Mouse (Mus musculus): ENCODE measurements around the gene Krtap11-1. TPM values are rescaled to one million over a fixed set of nuclear protein-coding genes. Genes with fewer than 3 reads are reported as not detected.

The Krtap11-1 gene
- polyA plus RNA-seq, 1 experiment from 2014 or later: not detected

DNA sequence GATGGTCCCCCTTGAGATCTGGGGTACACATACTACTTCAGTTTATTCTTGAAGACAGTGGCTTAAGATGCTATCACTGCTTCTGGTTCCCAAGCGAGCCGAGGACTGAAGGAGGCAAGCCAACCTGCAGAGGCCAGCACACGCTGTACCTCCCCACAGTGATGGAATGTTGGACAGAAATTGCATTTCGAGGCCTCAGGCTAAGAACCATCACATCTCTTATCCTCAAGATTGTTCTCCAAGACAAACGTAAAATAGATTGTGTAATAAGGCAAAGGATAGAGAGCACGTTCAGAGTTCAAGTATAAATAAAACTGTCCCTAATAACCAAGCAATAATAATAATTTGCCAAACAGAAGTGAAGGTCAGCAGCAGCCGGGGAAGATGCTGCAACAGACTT lies 2.8 kb downstream of the Krtap11-1 start:
- no peak overlapping the region for H3K4me2 ChIP-seq (replicated peaks)
- 81% methylated on average over 7 of the region's 7 CpGs for WGBS
- ATAC-seq (ENCODE audit: insufficient number of reproducible peaks, insufficient read depth, low FRiP score, low TSS enrichment): no peak

DNA sequence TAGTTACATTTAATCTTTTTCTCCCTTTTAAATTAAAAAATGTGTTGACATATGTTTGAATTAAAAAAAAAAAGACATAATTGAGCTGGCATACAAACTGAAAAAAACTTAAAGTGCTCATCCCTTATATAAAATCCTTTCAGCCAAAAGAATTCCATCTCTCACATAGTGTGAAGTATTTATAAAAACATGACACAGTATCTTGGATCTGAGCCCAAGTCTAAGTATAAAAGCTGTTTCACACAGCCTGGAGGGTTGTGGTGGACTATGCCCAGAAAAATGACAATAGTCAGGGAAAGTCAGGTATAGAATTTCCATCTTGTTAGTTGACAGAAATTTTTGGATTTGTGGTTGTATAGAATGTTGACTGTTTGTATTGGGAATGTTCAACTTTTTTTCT lies 20.7 kb downstream of the Krtap11-1 start:
- ATAC-seq (ENCODE audit: insufficient number of reproducible peaks, insufficient read depth, low FRiP score, low TSS enrichment): no peak

More for the DNA sequence above, 2.8 kb downstream of the Krtap11-1 start:
- no peak overlapping the region for H3K4me3 ChIP-seq
- H3K27ac ChIP-seq: no peak overlapping the region
- H3K9me3 ChIP-seq: no peaks in the 10 kb centered on the region
- no peaks in the 10 kb centered on the region for H3K36me3 ChIP-seq
- no peaks in the 10 kb centered on the region for H3K27me3 ChIP-seq
- no peaks in the 10 kb centered on the region for H3K4me1 ChIP-seq
- H3K9ac ChIP-seq: no peak overlapping the region

DNA sequence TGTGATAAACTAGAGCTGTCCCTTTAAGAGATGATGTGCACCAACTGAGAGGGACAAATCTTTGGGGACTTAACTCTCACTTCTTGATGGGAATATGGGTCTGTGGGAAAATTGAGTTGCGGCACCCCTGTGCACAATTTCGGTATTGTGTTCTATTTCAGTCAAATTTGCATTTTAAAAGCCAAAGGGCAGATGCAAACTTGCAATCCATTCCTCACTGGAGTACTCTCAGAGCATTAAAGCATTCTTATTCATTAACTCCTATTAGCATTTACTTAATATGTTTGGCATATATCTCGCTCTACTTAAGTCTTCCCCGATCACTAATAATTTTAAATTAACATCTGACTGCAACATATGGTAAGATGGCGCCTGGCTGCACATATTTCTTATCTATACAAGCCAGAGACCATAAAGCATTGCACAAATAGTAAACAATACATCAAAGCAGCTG lies 32.9 kb downstream of the Krtap11-1 start:
- no peak for ATAC-seq (ENCODE audit: insufficient number of reproducible peaks, insufficient read depth, low FRiP score, low TSS enrichment)
- WGBS: 71% methylated on average over 5 of the region's 5 CpGs
- Histone ChIP-seq H3K9me3 (no peaks in the 10 kb centered on the region), H3K36me3 (no peaks in the 10 kb centered on the region), H3K4me2 (replicated peaks) (no peak overlapping the region), H3K27ac (no peak overlapping the region), H3K27me3 (no peaks in the 10 kb centered on the region), H3K4me1 (no peaks in the 10 kb centered on the region), H3K4me3 (no peak overlapping the region), H3K9ac (no peak overlapping the region)

More for the DNA sequence above, 20.7 kb downstream of the Krtap11-1 start:
- H3K36me3 ChIP-seq: no peaks in the 10 kb centered on the region
- no peak overlapping the region for H3K27ac ChIP-seq
- no peaks in the 10 kb centered on the region for H3K9me3 ChIP-seq
- no peak overlapping the region for H3K4me3 ChIP-seq
- H3K9ac ChIP-seq: no peak overlapping the region
- H3K4me2 ChIP-seq (replicated peaks): no peak overlapping the region
- no peaks in the 10 kb centered on the region for H3K4me1 ChIP-seq
- no peaks in the 10 kb centered on the region for H3K27me3 ChIP-seq

DNA sequence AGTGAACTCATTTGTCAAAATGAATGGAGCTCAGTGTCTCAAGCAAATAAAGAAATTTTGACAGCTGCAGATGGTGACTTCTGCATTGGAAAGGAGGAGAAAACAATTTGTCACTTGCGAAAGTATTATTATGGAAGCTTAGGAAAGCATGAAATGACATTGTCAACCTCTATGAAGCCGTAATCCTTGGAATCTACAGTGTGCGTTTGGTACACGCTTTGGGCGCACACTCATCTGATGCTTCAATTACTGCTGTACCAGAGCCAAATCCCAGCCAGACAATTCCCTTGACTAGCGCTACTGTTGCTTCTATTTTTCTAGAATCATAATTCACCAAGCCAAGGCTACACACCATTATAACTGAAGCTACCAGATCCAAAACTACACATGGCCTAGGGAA lies 33.6 kb downstream of the Krtap11-1 start:
- H3K9me3 ChIP-seq: no peaks in the 10 kb centered on the region
- ATAC-seq (ENCODE audit: insufficient number of reproducible peaks, insufficient read depth, low FRiP score, low TSS enrichment): no peak
- H3K9ac ChIP-seq: no peak overlapping the region
- H3K27ac ChIP-seq: no peak overlapping the region
- 94% methylated on average over 6 of the region's 6 CpGs for WGBS
- no peaks in the 10 kb centered on the region for H3K36me3 ChIP-seq
- H3K4me1 ChIP-seq: no peaks in the 10 kb centered on the region
- no peaks in the 10 kb centered on the region for H3K27me3 ChIP-seq
- no peak overlapping the region for H3K4me3 ChIP-seq
- H3K4me2 ChIP-seq (replicated peaks): no peak overlapping the region

DNA sequence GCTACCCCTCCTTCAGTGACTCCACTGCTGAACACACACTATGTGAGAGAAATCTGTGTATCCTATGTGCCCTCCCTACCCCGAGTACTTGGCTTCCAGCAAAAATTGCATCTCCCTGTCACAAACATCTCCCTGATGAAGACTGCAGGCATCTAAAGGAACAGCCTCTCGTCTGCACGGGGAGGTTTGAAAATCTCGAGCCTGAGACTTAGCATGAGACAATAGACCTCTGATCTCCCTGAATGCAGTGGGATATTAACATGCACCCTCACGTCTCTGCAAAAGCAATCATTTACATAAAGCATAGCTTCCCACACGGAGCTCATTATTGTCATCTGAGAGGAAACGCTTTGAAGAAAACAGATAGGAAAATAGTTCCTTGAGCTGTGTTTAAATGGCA lies 40.4 kb downstream of the Krtap11-1 start:
- H3K4me2 ChIP-seq (replicated peaks): no peak overlapping the region
- ATAC-seq (ENCODE audit: insufficient number of reproducible peaks, insufficient read depth, low FRiP score, low TSS enrichment): no peak

DNA sequence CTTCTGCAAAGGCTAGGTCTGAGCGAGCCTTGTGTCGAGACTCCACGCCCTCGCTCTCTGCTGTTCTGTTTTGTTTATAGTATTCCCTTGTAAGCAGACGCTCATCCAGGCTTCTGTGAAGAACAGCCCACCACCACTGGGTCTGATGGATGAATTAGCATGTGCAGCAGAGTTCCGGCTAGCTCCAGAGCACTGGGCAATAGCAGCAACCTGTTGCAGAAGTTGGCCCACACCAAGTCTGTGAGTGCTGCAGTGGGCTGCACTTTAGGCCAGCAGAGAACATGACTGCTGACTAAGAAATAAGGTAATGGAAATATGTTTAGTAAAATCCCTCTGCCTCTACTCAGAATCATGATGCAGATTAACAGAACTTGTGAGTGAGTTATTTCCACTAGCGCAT lies 41.1 kb downstream of the Krtap11-1 start:
- no peaks in the 10 kb centered on the region for H3K36me3 ChIP-seq
- no peak overlapping the region for H3K27ac ChIP-seq
- ATAC-seq (ENCODE audit: insufficient number of reproducible peaks, insufficient read depth, low FRiP score, low TSS enrichment): no peak
- no peaks in the 10 kb centered on the region for H3K4me1 ChIP-seq
- H3K9ac ChIP-seq: no peak overlapping the region
- no peak overlapping the region for H3K4me2 ChIP-seq (replicated peaks)
- 74% methylated on average over 7 of the region's 7 CpGs for WGBS
- H3K4me3 ChIP-seq: no peak overlapping the region
- no peaks in the 10 kb centered on the region for H3K9me3 ChIP-seq
- H3K27me3 ChIP-seq: no peaks in the 10 kb centered on the region

More for the DNA sequence above, 40.4 kb downstream of the Krtap11-1 start:
- H3K4me3 ChIP-seq: no peak overlapping the region
- H3K27ac ChIP-seq: no peak overlapping the region
- no peaks in the 10 kb centered on the region for H3K9me3 ChIP-seq
- no peak overlapping the region for H3K9ac ChIP-seq
- H3K36me3 ChIP-seq: no peaks in the 10 kb centered on the region
- WGBS: 36% methylated on average over 7 of the region's 7 CpGs
- no peaks in the 10 kb centered on the region for H3K27me3 ChIP-seq
- no peaks in the 10 kb centered on the region for H3K4me1 ChIP-seq

DNA sequence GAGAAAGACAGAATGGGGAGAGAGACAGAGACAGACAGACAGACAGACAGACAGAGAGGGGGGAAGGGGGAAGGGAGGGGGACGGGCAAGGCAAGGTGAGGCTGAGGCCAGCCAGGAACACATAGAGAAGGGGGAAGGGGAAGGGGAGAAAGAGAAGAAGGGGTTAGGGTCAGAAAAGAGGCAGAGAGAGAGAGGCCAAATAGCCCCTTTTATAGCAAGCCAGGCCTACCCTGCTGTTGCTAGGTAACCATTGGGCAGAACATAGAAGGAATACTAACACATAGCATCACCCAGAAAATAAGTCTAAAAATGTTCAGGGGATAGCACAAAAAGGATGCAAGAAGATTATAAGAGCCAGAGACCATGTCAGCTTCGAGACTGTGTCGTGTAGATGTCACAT lies 42.6 kb downstream of the Krtap11-1 start:
- WGBS: 80% methylated on average over 3 of the region's 3 CpGs
- no peaks in the 10 kb centered on the region for H3K4me1 ChIP-seq
- H3K4me2 ChIP-seq (replicated peaks): no peak overlapping the region
- no peaks in the 10 kb centered on the region for H3K36me3 ChIP-seq
- no peak overlapping the region for H3K27ac ChIP-seq
- no peak overlapping the region for H3K4me3 ChIP-seq
- H3K9ac ChIP-seq: no peak overlapping the region
- no peaks in the 10 kb centered on the region for H3K27me3 ChIP-seq
- ATAC-seq (ENCODE audit: insufficient number of reproducible peaks, insufficient read depth, low FRiP score, low TSS enrichment): no peak
- H3K9me3 ChIP-seq: no peaks in the 10 kb centered on the region

DNA sequence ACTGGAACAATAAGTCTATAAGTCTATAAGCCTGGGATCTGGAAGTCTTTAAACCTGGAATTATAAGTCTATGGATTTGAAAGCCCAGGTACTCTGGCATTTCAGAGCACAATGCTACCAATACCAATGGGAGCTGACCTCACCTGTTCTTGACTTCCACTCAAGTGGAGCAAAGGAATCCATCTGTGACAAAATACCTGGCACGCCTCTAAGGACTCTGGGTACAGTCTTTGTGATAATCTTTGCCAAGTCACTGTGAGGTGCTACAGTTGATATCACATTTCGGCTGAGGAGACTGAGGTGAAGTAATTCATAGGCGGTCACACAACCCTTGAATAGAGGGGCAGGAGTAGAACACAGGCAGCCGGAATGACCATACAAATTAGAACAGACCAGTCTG lies 50.0 kb downstream of the Krtap11-1 start:
- ATAC-seq (ENCODE audit: insufficient number of reproducible peaks, insufficient read depth, low FRiP score, low TSS enrichment): no peak
- WGBS: 89% methylated on average over 4 of the region's 4 CpGs
- H3K9me3 ChIP-seq: no peaks in the 10 kb centered on the region
- no peak overlapping the region for H3K4me2 ChIP-seq (replicated peaks)
- H3K27me3 ChIP-seq: no peaks in the 10 kb centered on the region
- H3K9ac ChIP-seq: no peak overlapping the region
- H3K27ac ChIP-seq: no peak overlapping the region
- H3K4me1 ChIP-seq: 0 out of 2 replicates have a peak, but pooled peaks cover 3% of the 10 kb centered on the region
- no peak overlapping the region for H3K4me3 ChIP-seq
- H3K36me3 ChIP-seq: no peaks in the 10 kb centered on the region

DNA sequence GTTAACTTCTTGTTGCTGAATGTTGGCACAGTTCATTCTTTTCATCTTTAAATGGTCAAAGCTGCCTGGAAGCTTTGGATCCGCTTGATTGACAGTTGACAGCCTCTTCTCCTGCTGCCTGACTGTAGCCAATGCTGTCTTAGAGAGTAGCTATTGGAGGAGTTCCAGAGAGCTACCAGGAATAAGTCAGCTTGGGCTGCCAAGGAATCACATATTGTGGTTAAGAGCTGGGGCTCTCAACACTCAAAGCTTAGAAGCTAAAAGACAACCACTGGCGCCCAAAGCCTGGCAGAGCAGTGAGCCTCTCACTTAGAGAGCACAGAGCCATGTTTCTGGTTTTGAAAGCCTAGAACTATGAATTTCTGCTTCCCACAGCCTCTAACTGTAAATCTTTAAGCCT lies 50.4 kb downstream of the Krtap11-1 start:
- no peaks in the 10 kb centered on the region for H3K36me3 ChIP-seq
- H3K9me3 ChIP-seq: no peaks in the 10 kb centered on the region
- WGBS: 88% methylated on average over 2 of the region's 2 CpGs
- no peak overlapping the region for H3K27ac ChIP-seq
- H3K9ac ChIP-seq: no peak overlapping the region
- 0 out of 2 replicates have a peak, but pooled peaks cover 3% of the 10 kb centered on the region for H3K4me1 ChIP-seq
- no peaks in the 10 kb centered on the region for H3K27me3 ChIP-seq
- H3K4me3 ChIP-seq: no peak overlapping the region
- no peak for ATAC-seq (ENCODE audit: insufficient number of reproducible peaks, insufficient read depth, low FRiP score, low TSS enrichment)
- no peak overlapping the region for H3K4me2 ChIP-seq (replicated peaks)

Other genes starting within 250 kb of the Krtap11-1 start
- not detected in 2 replicates for gene Krtap21-1, start 167.3 kb downstream of the Krtap11-1 start, polyA plus RNA-seq (2016; fragmentation: Nextera tagmentation; extraction: Ambion mirVana)
- not detected in 2 replicates for gene Krtap6-2, start 151.1 kb downstream of the Krtap11-1 start, polyA plus RNA-seq (2016; fragmentation: Nextera tagmentation; extraction: Ambion mirVana)
- not detected in 2 replicates for gene Krtap8-1, start 83.2 kb downstream of the Krtap11-1 start, polyA plus RNA-seq (2016; fragmentation: Nextera tagmentation; extraction: Ambion mirVana)
- not detected in 2 replicates for gene Krtap7-1, start 62.9 kb downstream of the Krtap11-1 start, polyA plus RNA-seq (2016; fragmentation: Nextera tagmentation; extraction: Ambion mirVana)